Mouse (Mus musculus) hindbrain, embryonic 12.5 days (tissue): Measurements from ENCODE around the gene Bckdhb. TPM values are rescaled to one million over a fixed set of nuclear protein-coding genes. Genes with fewer than 3 reads are reported as not detected.

ENCODE experiments used
- ATAC-seq: fragments of 200-750 bp; cut with Nextera tagmentation; 2 replicates; pipeline ENCODE4 v1.8.0; 2017; ENCODE audit warnings: moderate TSS enrichment; ENCODE audit not compliant: low FRiP score
- H3K27ac ChIP-seq: fragments of 300-500 bp; sonication (generic); 2 replicates; pipeline ENCODE4 v1.5.1; 2016; ENCODE audit warnings: mild to moderate bottlenecking
- H3K27me3 ChIP-seq: fragments of 300-500 bp; sonication (generic); 2 replicates; pipeline ENCODE4 v1.6.1; 2016; ENCODE audit warnings: mild to moderate bottlenecking
- H3K36me3 ChIP-seq: fragments of 300-500 bp; sonication (generic); 2 replicates; pipeline ENCODE4 v1.6.1; 2016; ENCODE audit warnings: mild to moderate bottlenecking
- H3K4me1 ChIP-seq: fragments of 300-500 bp; sonication (generic); 2 replicates; pipeline ENCODE4 v1.6.1; 2016
- H3K4me2 ChIP-seq: fragments of 300-500 bp; sonication (generic); replicated peaks from 2 replicates; pipeline ENCODE4 v1.6.1; 2016; ENCODE audit warnings: mild to moderate bottlenecking
- H3K4me3 ChIP-seq: fragments of 300-500 bp; sonication (generic); 2 replicates; pipeline ENCODE4 v1.5.1; 2016; ENCODE audit warnings: mild to moderate bottlenecking
- H3K9ac ChIP-seq: fragments of 300-500 bp; sonication (generic); 2 replicates; pipeline ENCODE4 v1.6.1; 2016; ENCODE audit warnings: mild to moderate bottlenecking, moderate library complexity
- H3K9me3 ChIP-seq: fragments of 300-500 bp; sonication (generic); replicated peaks from 2 replicates; pipeline ENCODE4 v1.6.1; 2016; ENCODE audit warnings: mild to moderate bottlenecking
- WGBS: fragments of 180-500 bp; shearing (Covaris S2); methylation state at CpG from one replicate; pipeline ENCODE4 v1.1.7; 2016; 5-methylcytosine and 5-hydroxymethylcytosine counted together
- polyA plus RNA-seq: library from polyadenylated mRNA; unstranded; fragments of >200 nt; fragmentation: Nextera tagmentation; extraction: Ambion mirVana; gene quantifications from 2 replicates; pipeline ENCODE4 v1.2.1, GENCODE M21; 2016

The Bckdhb gene
- 41.4 and 43.7 TPM in 2 replicates for polyA plus RNA-seq

GRCm38 (mm10) chr9:83924878-83925687 lies at the start of gene Bckdhb:
Gene Bckdhb, plus strand, starts transcription at chr9:83925145.
- H3K27me3 ChIP-seq, result no peaks in the 10 kb centered on the region
- WGBS, result 2% methylated on average over 32 of the region's 46 CpGs
- peaks cover 2% of the 10 kb centered on the region; the same call in 1 of the 2 replicates for H3K4me1 ChIP-seq
- H3K4me2 ChIP-seq, result peak within 1 kb of the TSS; percentile 73
- H3K27ac ChIP-seq, result no peak within 1 kb of the TSS
- H3K4me3 ChIP-seq, result peak within 1 kb of the TSS; percentile 68
- H3K9me3 ChIP-seq, result no peaks in the 10 kb centered on the region
- ATAC-seq, result peak; percentile 100
- peak within 1 kb of the TSS; percentile 69 for H3K9ac ChIP-seq
- H3K36me3 ChIP-seq, result no peaks in the 10 kb centered on the region

- ATAC-seq, result no peak
- Histone ChIP-seq H3K9ac (no peak overlapping the region), H3K4me3 (no peak overlapping the region), H3K27me3 (no peaks in the 10 kb centered on the region), H3K36me3 (no peaks in the 10 kb centered on the region), H3K27ac (no peak overlapping the region), H3K4me1 (no peaks in the 10 kb centered on the region), H3K4me2 (no peak overlapping the region), H3K9me3 (no peaks in the 10 kb centered on the region)
- WGBS, result 75% methylated on average over 6 of the region's 6 CpGs
Measured at GRCm38 (mm10) chr9:83882191-83882590, 42.8 kb upstream of the Bckdhb start.

- ATAC-seq, result no peak
Measured at GRCm38 (mm10) chr9:83886149-83886548, 38.8 kb upstream of the Bckdhb start.

DNA sequence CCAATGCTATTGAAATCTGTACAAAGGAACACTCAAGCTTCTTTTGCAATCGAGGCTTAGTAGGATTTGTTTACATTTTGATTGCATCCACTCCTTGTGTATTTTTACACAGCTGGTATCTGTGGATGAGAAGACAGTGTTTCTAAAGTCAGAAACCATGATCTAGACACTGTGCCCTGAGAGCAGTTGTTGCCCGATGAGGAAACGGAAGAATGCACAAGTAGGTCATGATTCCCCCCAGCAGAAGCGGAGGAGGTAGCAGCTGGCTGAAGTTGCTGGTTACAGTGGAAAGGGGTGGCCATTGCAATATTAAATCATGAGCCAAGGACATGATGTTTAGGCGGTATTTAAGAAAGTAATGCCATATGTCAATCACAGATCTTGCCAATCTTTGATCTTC lies 36.7 kb upstream of the Bckdhb start:
- Histone ChIP-seq H3K27ac (no peak overlapping the region), H3K4me1 (no peaks in the 10 kb centered on the region), H3K9ac (no peak overlapping the region), H3K4me3 (no peak overlapping the region), H3K27me3 (no peaks in the 10 kb centered on the region), H3K36me3 (no peaks in the 10 kb centered on the region), H3K4me2 (no peak overlapping the region), H3K9me3 (no peaks in the 10 kb centered on the region)
- WGBS, result 91% methylated on average over 5 of the region's 5 CpGs
- ATAC-seq, result no peak

More at GRCm38 (mm10) chr9:83886149-83886548, 38.8 kb upstream of the Bckdhb start:
- Histone ChIP-seq H3K9ac (no peak overlapping the region), H3K4me1 (no peaks in the 10 kb centered on the region), H3K27ac (no peak overlapping the region), H3K36me3 (no peaks in the 10 kb centered on the region), H3K4me2 (no peak overlapping the region), H3K27me3 (no peaks in the 10 kb centered on the region), H3K9me3 (no peaks in the 10 kb centered on the region), H3K4me3 (no peak overlapping the region)

DNA sequence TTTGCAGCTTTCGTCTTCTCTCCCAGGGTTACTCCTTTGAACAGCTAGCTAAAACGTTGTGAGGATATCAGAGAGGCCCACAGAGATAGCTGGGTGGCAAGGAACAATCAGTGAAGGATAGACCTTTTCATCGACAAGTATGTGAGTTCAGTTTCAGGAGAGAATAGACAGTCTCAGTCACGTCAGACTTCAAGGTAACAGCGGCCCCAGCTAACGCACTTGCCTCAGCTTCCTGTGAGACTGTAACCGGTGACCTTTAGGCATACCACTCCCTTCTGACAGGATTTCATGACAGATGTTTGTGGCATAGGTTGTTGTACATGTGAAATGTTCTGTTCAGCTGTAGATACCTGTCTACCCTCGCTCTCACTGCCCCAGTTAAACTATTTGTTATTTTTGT lies 31.9 kb upstream of the Bckdhb start:
- H3K27ac ChIP-seq, result no peak overlapping the region
- WGBS, result 72% methylated on average over 8 of the region's 8 CpGs

GRCm38 (mm10) chr9:83893767-83894330 lies 31.1 kb upstream of the Bckdhb start:
- Histone ChIP-seq H3K4me3 (no peak overlapping the region), H3K4me1 (no peaks in the 10 kb centered on the region), H3K36me3 (no peaks in the 10 kb centered on the region), H3K9me3 (no peaks in the 10 kb centered on the region), H3K27me3 (no peaks in the 10 kb centered on the region), H3K9ac (no peak overlapping the region), H3K4me2 (no peak overlapping the region), H3K27ac (no peak overlapping the region)
- ATAC-seq, result no peak
- WGBS, result 93% methylated on average over 4 of the region's 4 CpGs

More for the DNA sequence above, 31.9 kb upstream of the Bckdhb start:
- no peaks in the 10 kb centered on the region for H3K9me3 ChIP-seq
- no peak for ATAC-seq
- H3K4me1 ChIP-seq, result no peaks in the 10 kb centered on the region
- no peak overlapping the region for H3K4me2 ChIP-seq
- no peak overlapping the region for H3K4me3 ChIP-seq
- no peak overlapping the region for H3K9ac ChIP-seq
- H3K27me3 ChIP-seq, result no peaks in the 10 kb centered on the region
- H3K36me3 ChIP-seq, result no peaks in the 10 kb centered on the region

DNA sequence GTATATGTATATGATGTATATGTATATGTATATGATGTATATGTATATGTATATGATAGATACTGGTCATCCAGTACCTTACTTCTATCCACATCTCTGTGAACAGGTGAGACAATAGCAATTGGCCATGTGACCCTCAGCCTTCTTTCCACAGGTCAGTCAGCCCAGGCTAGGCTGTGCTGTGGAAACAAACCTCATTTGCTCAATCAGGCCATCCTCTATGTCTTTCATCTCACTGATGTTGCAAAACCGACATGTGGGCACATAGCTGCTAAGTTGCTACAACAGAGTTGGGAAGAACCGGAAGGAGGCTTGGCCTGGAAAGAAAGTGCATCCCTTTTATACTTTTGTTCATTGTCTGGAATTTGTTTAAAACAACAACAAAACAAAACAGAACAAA lies 22.9 kb upstream of the Bckdhb start:
- H3K27me3 ChIP-seq, result no peaks in the 10 kb centered on the region
- no peaks in the 10 kb centered on the region for H3K9me3 ChIP-seq
- ATAC-seq, result no peak
- no peaks in the 10 kb centered on the region for H3K36me3 ChIP-seq
- no peak overlapping the region for H3K9ac ChIP-seq
- H3K4me2 ChIP-seq, result no peak overlapping the region
- no peak overlapping the region for H3K4me3 ChIP-seq
- H3K27ac ChIP-seq, result no peak overlapping the region
- H3K4me1 ChIP-seq, result no peaks in the 10 kb centered on the region
- 84% methylated on average over 2 of the region's 2 CpGs for WGBS

GRCm38 (mm10) chr9:83905820-83906219 lies 19.1 kb upstream of the Bckdhb start:
- no peaks in the 10 kb centered on the region for H3K27me3 ChIP-seq
- H3K4me3 ChIP-seq, result no peak overlapping the region
- 67% methylated on average over 4 of the region's 4 CpGs for WGBS
- H3K9ac ChIP-seq, result no peak overlapping the region
- no peaks in the 10 kb centered on the region for H3K4me1 ChIP-seq
- H3K27ac ChIP-seq, result no peak overlapping the region
- H3K4me2 ChIP-seq, result no peak overlapping the region
- ATAC-seq, result no peak
- no peaks in the 10 kb centered on the region for H3K36me3 ChIP-seq
- H3K9me3 ChIP-seq, result no peaks in the 10 kb centered on the region

DNA sequence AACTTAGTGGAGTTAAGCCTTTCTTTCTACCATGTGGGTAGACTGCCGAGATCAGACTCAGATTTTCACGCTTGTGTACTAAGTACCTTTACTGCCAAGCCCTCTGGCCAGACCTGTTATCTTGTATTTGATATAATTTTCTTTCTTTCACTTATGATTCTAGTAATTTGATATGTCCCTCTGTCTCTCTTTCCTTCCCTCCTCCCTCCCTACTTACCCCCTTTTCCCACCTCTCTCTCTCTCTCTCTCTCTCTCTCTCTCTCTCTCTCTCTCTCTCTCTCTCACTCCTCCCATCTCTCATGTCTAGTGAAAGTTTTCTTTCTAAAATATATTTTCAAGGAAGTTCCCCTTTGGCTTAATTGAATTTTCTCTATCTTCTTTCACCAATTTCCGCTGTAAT lies 17.9 kb upstream of the Bckdhb start:
- no peaks in the 10 kb centered on the region for H3K27me3 ChIP-seq
- 87% methylated on average over 3 of the region's 3 CpGs for WGBS
- H3K4me3 ChIP-seq, result no peak overlapping the region
- H3K9me3 ChIP-seq, result no peaks in the 10 kb centered on the region
- no peaks in the 10 kb centered on the region for H3K36me3 ChIP-seq
- H3K4me1 ChIP-seq, result no peaks in the 10 kb centered on the region
- H3K9ac ChIP-seq, result no peak overlapping the region
- no peak overlapping the region for H3K4me2 ChIP-seq
- no peak for ATAC-seq
- H3K27ac ChIP-seq, result no peak overlapping the region

- 96% methylated on average over 2 of the region's 2 CpGs for WGBS
- Histone ChIP-seq H3K36me3 (no peaks in the 10 kb centered on the region), H3K9me3 (no peaks in the 10 kb centered on the region), H3K27ac (no peak overlapping the region), H3K27me3 (no peaks in the 10 kb centered on the region), H3K4me3 (no peak overlapping the region), H3K9ac (no peak overlapping the region), H3K4me1 (no peaks in the 10 kb centered on the region), H3K4me2 (no peak overlapping the region)
- no peak for ATAC-seq
Measured at GRCm38 (mm10) chr9:83909836-83910235, 15.1 kb upstream of the Bckdhb start.

DNA sequence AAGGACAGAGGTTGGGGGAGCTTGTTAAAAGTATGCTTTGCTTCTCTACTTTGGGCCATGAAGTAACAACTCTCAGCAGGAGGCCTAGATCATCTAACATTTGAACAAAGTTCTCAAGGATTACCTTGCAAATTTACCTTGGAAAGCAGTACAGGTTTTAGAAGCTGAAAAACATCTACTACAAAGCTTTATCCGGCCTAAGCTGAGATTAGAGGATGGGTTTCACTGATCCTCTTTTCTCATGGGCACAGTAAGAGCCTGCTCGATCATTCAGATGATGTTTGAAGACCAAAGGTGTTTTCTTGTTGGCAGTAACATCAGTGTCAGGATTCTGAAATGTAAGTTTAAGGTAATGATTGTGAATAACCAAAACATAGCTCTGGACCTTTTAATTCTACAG lies 14.0 kb upstream of the Bckdhb start:
- Histone ChIP-seq H3K9me3 (no peaks in the 10 kb centered on the region), H3K27ac (no peak overlapping the region), H3K27me3 (no peaks in the 10 kb centered on the region), H3K36me3 (no peaks in the 10 kb centered on the region), H3K4me3 (no peak overlapping the region), H3K9ac (no peak overlapping the region), H3K4me1 (no peaks in the 10 kb centered on the region), H3K4me2 (no peak overlapping the region)
- no peak for ATAC-seq
- 80% methylated on average over 2 of the region's 2 CpGs for WGBS

DNA sequence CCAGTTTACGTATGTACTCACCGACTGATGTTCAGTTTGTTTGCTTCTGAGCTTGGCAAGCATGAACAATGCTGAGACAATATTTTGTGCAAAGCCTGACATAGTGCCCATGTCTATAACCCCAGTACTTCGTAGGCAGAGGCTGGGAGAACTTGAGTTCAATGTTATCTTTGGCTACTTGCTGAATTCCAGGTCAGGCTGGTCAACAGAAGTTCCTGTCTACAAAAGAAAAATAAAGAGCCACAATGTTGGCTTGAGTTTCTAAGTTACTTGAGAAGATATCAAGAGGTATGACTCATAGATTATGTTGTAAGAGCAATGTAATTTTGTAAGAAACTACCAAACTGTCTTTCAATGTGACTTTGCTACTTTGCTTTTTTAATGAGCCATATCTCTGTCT lies 2.9 kb upstream of the Bckdhb start:
- H3K27me3 ChIP-seq, result no peaks in the 10 kb centered on the region
- no peak overlapping the region for H3K4me2 ChIP-seq
- no peak overlapping the region for H3K9ac ChIP-seq
- peaks cover 2% of the 10 kb centered on the region; the same call in 1 of the 2 replicates for H3K4me1 ChIP-seq
- no peak overlapping the region for H3K27ac ChIP-seq
- 83% methylated on average over 3 of the region's 3 CpGs for WGBS
- ATAC-seq, result no peak
- H3K9me3 ChIP-seq, result no peaks in the 10 kb centered on the region
- H3K4me3 ChIP-seq, result no peak overlapping the region
- H3K36me3 ChIP-seq, result no peaks in the 10 kb centered on the region

- Histone ChIP-seq H3K27ac (no peak overlapping the region), H3K4me2 (peak overlapping the region; percentile 73), H3K4me1 (peaks cover 2% of the 10 kb centered on the region; the same call in 1 of the 2 replicates), H3K36me3 (no peaks in the 10 kb centered on the region), H3K9ac (no peak overlapping the region), H3K9me3 (no peaks in the 10 kb centered on the region), H3K4me3 (peak overlapping the region; percentile 68), H3K27me3 (no peaks in the 10 kb centered on the region)
- WGBS, result 90% methylated on average over 5 of the region's 5 CpGs
- no peak for ATAC-seq
Measured at GRCm38 (mm10) chr9:83924356-83924755, 589 bp upstream of the Bckdhb start.
